Mouse (Mus musculus) induced T-regulatory cell, adult 2 months (primary cell): Measurements from ENCODE around the gene Sfrp5.

ENCODE experiments used
- DNase-seq: peaks from one replicate; pipeline ENCODE4 v3.0.0-alpha.2; 2012; ENCODE audit warnings: low read depth

Gene Sfrp5

GRCm38 (mm10) chr19:42201696-42202381, at the start of gene Sfrp5:
Gene Sfrp5, minus strand, starts transcription at chr19:42202252.
- DNase-seq: no peak

GRCm38 (mm10) chr19:42249976-42250914, 48.2 kb upstream of the Sfrp5 start:
- DNase-seq: no peak

DNA sequence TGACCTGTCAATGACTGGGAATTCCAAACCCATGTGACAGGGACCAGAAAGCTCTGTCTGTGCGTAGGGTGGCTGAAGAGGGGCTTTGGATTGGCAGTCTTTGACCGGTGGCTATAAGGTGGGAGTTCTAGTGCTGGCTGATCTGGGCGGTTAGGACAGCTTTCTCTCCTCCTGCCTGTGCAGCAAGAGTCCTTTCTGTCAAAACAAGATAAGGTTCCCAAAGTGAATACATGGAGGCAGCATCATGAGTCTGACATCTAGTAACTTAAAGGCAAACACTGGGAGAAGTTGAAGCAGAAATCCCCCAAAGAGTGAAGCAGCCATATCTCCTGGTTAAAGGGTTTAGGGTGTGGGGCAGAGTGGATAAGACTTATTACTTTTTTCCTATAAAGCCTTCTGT, 45.5 kb upstream of the Sfrp5 start, which contains the start of gene Golga7b:
Gene Golga7b, plus strand, starts transcription at position 56 of the 400 bp plus-strand sequence.
- no peak for DNase-seq

- no peak for DNase-seq
Observed at GRCm38 (mm10) chr19:42246626-42247025, 44.6 kb upstream of the Sfrp5 start.

DNA sequence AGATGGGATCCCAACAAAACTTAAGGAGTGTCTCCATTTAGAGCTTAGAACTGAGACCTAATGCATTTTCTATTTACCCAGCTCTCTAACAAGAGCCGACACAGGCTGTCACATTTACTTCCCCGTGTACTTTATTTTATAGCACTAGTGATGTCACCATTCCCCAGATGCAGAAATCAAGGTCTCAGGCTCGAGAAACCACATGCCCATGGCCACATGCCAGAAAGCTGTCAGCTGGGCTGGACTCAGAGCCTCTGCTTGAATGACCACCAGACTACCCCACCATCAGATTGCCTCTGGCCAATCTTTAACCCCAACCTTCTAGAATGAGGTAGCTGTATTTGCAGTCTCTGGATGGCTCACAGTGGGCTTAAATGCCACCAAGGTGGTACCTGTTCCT, 41.3 kb upstream of the Sfrp5 start:
- DNase-seq: no peak

- DNase-seq: no peak
Observed at GRCm38 (mm10) chr19:42240881-42241280, 38.8 kb upstream of the Sfrp5 start.

- DNase-seq: no peak
Observed at GRCm38 (mm10) chr19:42238341-42238715, 36.3 kb upstream of the Sfrp5 start.

- DNase-seq: no peak
Observed at GRCm38 (mm10) chr19:42237602-42238340, 35.7 kb upstream of the Sfrp5 start.

DNA sequence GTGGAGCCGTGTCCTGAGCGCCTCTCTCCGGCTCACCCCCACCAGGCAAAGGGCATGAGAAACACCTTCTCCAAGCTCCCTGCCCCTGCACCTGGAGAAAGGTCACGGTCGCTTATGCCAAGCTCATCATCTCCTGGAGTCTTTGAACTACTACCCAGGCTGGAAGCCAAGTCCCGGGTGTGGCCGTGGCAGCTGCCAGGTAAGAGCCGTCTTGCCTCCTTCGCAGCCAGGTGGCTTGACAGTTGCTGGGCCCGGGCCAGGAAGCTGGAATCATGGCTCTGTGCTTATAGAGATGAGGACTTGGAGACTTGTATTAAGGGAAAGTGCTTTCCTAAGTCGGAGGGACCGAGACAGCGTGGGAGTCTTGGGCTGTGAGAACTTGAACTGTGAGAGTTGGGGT, 28.9 kb upstream of the Sfrp5 start:
- no peak for DNase-seq

DNA sequence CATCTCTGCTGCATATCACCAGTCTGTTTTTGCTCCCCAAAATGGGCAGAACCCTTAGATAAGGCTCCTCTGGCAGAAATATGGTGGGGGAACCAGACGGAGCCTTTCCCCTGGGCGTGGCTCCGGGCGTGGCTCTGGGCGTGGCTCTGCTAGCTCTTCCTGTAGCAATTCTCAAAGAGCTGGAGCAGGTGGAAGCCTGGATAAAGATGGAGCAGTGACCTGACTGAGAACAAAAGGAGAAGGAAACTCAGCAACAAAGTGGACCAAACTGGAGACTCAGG, 28.2 kb upstream of the Sfrp5 start:
- DNase-seq: no peak

GRCm38 (mm10) chr19:42229499-42230287, 27.6 kb upstream of the Sfrp5 start:
- no peak for DNase-seq

GRCm38 (mm10) chr19:42226451-42226850, 24.4 kb upstream of the Sfrp5 start:
- no peak for DNase-seq

- DNase-seq: peak; percentile 21
Observed at GRCm38 (mm10) chr19:42217374-42217763, 15.3 kb upstream of the Sfrp5 start.

GRCm38 (mm10) chr19:42216699-42217373, 14.8 kb upstream of the Sfrp5 start:
- DNase-seq: no peak

DNA sequence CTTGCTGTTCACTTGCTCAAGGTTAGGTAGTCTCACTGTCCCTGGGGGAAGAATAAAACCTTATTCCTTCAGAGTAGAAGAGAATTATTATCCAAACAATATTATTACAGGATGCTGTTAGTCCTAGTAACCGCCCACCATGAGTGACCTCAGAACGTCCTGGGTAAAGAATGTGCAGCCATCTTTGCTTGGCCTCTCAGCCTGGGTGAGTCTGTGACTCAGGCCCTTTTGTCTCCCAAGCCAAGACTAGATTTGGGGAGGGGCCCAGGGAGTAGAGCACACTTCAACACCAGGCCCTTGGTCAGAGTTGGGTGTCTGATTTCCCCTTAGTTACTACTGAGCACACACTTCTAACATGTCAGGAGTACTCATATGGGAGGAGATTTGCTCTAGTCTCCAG, 12.5 kb upstream of the Sfrp5 start:
- no peak for DNase-seq

DNA sequence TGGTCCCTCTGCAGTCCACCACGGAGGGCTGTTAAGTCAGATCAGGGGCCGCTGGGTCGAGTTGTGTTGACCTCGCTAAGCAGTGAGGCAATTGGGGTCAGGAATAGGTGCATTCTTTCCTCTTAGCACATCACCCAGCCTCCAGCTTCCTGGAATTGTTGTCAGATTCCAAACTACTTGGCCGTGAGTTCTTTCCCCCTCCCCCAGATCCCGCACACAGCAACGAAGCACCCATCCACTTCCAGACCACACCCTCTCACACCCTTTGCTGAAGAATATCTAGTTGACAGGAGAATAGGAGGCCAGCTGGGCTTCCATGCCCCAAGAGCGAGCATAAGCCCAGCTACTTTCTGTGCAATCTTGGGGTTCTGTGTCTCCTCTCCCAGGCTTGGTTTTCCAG, 9.9 kb upstream of the Sfrp5 start:
- DNase-seq: no peak

- no peak for DNase-seq
Observed at GRCm38 (mm10) chr19:42209976-42210375, 7.9 kb upstream of the Sfrp5 start.

GRCm38 (mm10) chr19:42209485-42209884, 7.4 kb upstream of the Sfrp5 start:
- DNase-seq: no peak

DNA sequence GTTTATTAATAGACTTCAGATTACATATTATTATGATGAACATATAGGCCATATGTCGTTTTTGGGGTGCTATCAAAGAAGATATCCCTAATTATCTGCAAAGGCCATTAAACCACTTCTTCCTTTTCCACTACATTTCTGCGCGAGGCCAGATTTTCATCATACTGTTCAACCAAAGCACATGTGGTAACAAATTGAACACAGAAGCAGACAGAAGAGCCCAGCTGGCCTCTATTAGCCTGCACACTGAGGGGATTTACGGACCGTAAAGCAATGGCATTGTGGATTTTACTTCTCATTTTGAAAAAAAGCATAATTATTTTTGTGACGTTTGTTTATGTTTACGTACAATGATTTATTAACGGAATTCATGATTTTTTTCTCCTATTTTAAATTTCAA, 3.1 kb upstream of the Sfrp5 start:
- DNase-seq: no peak

DNA sequence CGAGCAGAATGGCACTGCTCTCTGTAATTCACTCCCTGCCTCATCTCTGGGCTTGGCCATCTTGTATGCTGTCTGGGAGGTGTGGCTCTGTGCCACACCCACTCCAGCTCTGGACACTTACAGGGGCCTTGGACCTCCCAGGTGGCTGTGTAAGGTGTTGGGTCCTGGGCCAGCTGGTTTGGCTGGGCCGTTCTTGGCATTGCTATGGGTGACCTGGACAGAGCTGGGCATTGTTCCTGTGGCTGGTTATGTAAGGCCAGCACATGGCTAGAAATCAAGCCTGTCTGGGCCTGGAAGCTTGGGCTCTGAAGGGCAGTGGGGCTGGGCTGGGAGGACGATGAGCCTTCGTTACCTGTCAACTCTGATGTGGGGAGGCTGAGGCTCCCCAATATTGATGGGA, 2.3 kb upstream of the Sfrp5 start:
- DNase-seq: no peak

DNA sequence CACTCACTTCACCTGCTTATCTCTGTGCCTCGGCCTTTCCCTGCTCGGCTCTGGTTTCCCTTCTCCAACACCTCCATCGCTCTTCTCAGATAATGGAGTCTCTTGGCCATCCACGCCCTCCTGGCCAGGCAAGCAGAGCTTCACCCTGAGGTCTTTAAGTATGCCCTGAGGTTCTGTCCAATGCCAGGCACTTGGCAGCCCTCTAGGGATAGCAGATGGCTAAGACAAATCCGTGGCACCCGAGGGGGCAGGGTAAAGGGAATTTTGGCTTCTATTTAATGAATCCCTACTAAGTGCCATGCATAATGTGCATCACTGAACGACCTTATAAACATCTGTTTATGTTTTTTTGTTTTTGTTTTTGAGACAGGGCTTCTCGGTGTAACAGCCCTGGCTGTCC, 415 bp upstream of the Sfrp5 start:
- DNase-seq: no peak
